Mouse (Mus musculus) megakaryocyte, embryonic 14.5 days (primary cell): ENCODE measurements around the gene Ampd1.

Source experiments
- FLI1 ChIP-seq: IDR thresholded peaks from 2 replicates; pipeline ENCODE4 v1.6.1; 2012; ENCODE audit warnings: low read length, inconsistent platforms, mixed read lengths
- GATA1 ChIP-seq: IDR thresholded peaks from 3 replicates; pipeline ENCODE4 v1.6.1; 2012; ENCODE audit warnings: mixed read lengths, low read length, inconsistent platforms, borderline replicate concordance

- no peak for TF ChIP-seq GATA1
- TF ChIP-seq FLI1: no peak
Measured at GRCm38 (mm10) chr3:103145336-103145735, 71.5 kb downstream of the Ampd1 start.
